Mouse (Mus musculus) limb, embryonic 15.5 days (tissue): Measurements from ENCODE around the gene Bcl9l. TPM values are rescaled to one million over a fixed set of nuclear protein-coding genes. Genes with fewer than 3 reads are reported as not detected.

Source experiments
- ATAC-seq: fragments of 200-750 bp; cut with Nextera tagmentation; 2 replicates; pipeline ENCODE4 v1.8.0; 2017; ENCODE audit warnings: low read depth, moderate TSS enrichment; ENCODE audit not compliant: insufficient number of reproducible peaks, low FRiP score, low TSS enrichment
- H3K27ac ChIP-seq: fragments of 300-500 bp; sonication (generic); 2 replicates; pipeline ENCODE4 v1.5.1; 2015; ENCODE audit warnings: moderate library complexity, mild to moderate bottlenecking, inconsistent platforms
- H3K27me3 ChIP-seq: fragments of 300-500 bp; sonication (generic); 2 replicates; pipeline ENCODE4 v1.6.1; 2015; ENCODE audit warnings: inconsistent platforms
- H3K36me3 ChIP-seq: fragments of 300-500 bp; sonication (generic); 2 replicates; pipeline ENCODE4 v1.6.1; 2015; ENCODE audit warnings: inconsistent platforms
- H3K4me1 ChIP-seq: fragments of 300-500 bp; sonication (generic); 2 replicates; pipeline ENCODE4 v1.6.1; 2015; ENCODE audit warnings: inconsistent platforms
- H3K4me2 ChIP-seq: fragments of 300-500 bp; sonication (generic); 2 replicates; pipeline ENCODE4 v1.6.1; 2015; ENCODE audit warnings: mild to moderate bottlenecking, inconsistent platforms
- H3K4me3 ChIP-seq: fragments of 300-500 bp; sonication (generic); 2 replicates; pipeline ENCODE4 v1.5.1; 2015; ENCODE audit warnings: mild to moderate bottlenecking, inconsistent platforms
- H3K9ac ChIP-seq: fragments of 300-500 bp; sonication (generic); 2 replicates; pipeline ENCODE4 v1.6.1; 2015; ENCODE audit warnings: inconsistent platforms
- H3K9me3 ChIP-seq: fragments of 300-500 bp; sonication (generic); 2 replicates; pipeline ENCODE4 v1.6.1; 2016; ENCODE audit warnings: inconsistent platforms
- WGBS: fragments of 180-500 bp; shearing (Covaris S2); methylation state at CpG from one replicate; pipeline ENCODE4 v1.1.7; 2015; 5-methylcytosine and 5-hydroxymethylcytosine counted together
- polyA plus RNA-seq: library from polyadenylated mRNA; unstranded; fragments of >200 nt; fragmentation: Nextera tagmentation; extraction: Ambion mirVana; gene quantifications from 2 replicates; pipeline ENCODE4 v1.2.1, GENCODE M21; 2015

Bcl9l gene
- polyA plus RNA-seq, 1 experiment from 2014 or later = 18.5 TPM

DNA sequence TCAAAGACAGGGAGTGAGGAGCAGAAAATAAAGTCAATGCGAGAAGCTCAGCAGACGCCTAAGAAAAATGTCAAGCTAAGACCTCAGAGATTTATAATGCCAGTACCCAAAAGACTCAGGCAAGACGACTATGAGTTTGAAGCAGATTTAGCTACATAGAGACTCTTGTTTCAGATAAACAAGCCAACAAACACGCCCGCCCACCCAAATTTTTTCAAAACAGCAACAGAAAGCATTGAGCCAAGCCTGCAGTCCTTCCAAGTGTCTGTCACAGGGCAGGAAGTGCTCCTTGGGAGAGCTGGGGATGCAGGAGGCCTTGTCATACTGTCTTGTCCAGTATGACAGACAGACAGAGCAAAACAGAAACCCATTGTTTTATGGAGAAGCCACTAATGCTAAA lies 41.1 kb downstream of the Bcl9l start:
- WGBS = 64% methylated on average over 5 of the region's 5 CpGs
- no peaks in the 10 kb centered on the region for H3K4me1 ChIP-seq
- no peak overlapping the region for H3K4me3 ChIP-seq
- no peak overlapping the region for H3K4me2 ChIP-seq
- no peaks in the 10 kb centered on the region for H3K9me3 ChIP-seq
- H3K27me3 ChIP-seq = no peaks in the 10 kb centered on the region
- no peak overlapping the region for H3K27ac ChIP-seq
- no peak overlapping the region for H3K9ac ChIP-seq
- no peak for ATAC-seq
- H3K36me3 ChIP-seq = no peaks in the 10 kb centered on the region

DNA sequence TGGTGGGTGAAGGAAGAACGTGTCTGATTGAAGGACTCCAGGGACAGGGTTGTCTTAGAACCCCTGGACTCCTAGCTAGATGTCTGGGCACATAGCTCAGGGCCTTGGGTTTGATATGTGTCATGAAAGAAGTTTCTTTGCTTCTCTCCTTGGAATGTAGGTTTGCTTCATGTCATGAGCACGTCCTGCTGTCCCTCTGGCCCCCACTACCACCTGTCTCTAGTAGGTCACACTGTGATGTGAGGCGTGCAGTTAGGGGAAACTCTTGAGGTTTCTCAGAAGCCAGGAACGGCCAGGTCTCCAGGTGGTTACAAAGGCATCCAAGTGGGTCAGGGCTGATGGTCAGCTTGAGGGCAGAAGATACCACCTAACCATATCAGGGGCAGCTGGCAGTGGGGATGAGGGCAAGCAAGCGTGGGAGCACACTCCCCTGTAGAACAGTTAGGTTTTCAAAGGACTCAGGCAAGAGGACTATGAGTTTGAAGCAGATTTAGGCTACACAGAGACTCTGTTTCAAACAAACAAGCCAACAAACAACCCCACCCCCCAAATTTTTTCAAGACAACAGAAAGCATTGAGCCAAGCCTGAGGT lies 41.7 kb downstream of the Bcl9l start:
- no peak for ATAC-seq
- no peaks in the 10 kb centered on the region for H3K4me1 ChIP-seq
- no peak overlapping the region for H3K4me2 ChIP-seq
- no peaks in the 10 kb centered on the region for H3K36me3 ChIP-seq
- no peak overlapping the region for H3K9ac ChIP-seq
- no peak overlapping the region for H3K4me3 ChIP-seq
- 70% methylated on average over 5 of the region's 5 CpGs for WGBS
- no peaks in the 10 kb centered on the region for H3K9me3 ChIP-seq
- no peaks in the 10 kb centered on the region for H3K27me3 ChIP-seq
- H3K27ac ChIP-seq = no peak overlapping the region

GRCm38 (mm10) chr9:44525001-44525400 lies 42.4 kb downstream of the Bcl9l start:
- Histone ChIP-seq H3K4me2 (no peak overlapping the region), H3K9ac (no peak overlapping the region), H3K4me3 (no peak overlapping the region), H3K27ac (no peak overlapping the region), H3K9me3 (no peaks in the 10 kb centered on the region), H3K4me1 (no peaks in the 10 kb centered on the region), H3K36me3 (no peaks in the 10 kb centered on the region), H3K27me3 (no peaks in the 10 kb centered on the region)
- 78% methylated on average over 3 of the region's 3 CpGs for WGBS
- no peak for ATAC-seq

DNA sequence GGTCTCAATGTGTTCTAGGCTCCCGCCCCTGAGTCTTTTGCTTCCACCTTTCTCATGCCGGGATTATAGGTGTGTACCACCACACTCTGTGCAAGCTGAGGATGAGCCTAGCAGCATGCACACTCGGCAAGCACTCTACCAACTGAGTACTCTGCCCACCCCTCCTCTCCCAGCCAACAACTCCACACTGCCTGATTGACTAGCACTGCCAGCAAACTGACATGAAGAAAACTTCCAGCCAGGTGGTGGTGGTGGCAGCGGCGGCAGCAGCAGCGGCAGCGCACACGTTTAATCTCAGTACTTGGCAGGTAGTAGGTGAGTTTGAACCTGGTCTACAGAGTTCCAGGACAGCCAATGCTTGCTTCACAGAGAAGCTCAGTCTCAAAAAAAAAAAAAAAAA lies 43.0 kb downstream of the Bcl9l start:
- H3K4me3 ChIP-seq = no peak overlapping the region
- H3K9ac ChIP-seq = no peak overlapping the region
- ATAC-seq = no peak

DNA sequence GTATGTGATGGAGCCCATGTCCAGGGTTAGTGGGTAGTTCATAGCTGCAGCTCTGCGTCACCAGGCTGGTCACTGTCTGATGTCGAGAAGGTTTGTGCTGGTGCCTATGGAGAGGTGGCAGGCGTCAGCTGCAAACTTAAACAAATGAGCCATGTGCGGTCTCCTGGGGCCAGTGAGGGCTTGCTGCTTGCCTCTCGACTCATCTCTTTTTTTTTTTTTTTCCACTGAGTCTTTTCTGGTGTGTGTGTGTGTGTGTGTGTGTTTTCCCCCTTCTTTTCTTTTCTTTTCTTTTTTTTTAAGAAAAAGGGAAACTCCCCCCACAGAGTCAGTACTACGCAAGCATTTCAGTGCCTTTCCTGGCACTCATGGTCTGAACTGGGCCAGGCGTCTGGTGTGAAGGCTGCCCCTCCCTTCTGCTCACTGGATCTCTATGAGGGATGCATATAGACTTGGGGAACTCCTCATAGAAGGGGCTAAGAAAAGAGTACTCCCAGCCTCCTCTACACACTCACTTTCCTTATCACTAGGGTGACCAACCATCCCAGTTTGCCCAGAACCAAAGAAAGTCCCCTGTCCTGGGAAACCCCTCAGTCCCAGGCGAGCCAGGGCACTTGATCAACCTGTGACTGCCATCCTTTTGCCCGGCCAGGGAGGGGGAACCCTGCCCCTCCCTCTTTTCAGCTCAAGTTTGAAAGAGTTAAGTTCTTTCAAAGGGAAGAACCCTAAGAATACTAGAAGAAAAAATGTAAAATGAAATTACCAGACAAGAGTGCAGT lies 43.9 kb downstream of the Bcl9l start:
- Histone ChIP-seq H3K27me3 (no peaks in the 10 kb centered on the region), H3K4me3 (no peak overlapping the region), H3K4me1 (no peaks in the 10 kb centered on the region), H3K9ac (no peak overlapping the region), H3K36me3 (no peaks in the 10 kb centered on the region), H3K27ac (no peak overlapping the region), H3K9me3 (no peaks in the 10 kb centered on the region), H3K4me2 (no peak overlapping the region)
- 54% methylated on average over 9 of the region's 9 CpGs for WGBS
- no peak for ATAC-seq

More for the DNA sequence above, 43.0 kb downstream of the Bcl9l start:
- Histone ChIP-seq H3K4me2 (no peak overlapping the region), H3K4me1 (no peaks in the 10 kb centered on the region), H3K36me3 (no peaks in the 10 kb centered on the region), H3K27me3 (no peaks in the 10 kb centered on the region), H3K9me3 (no peaks in the 10 kb centered on the region), H3K27ac (no peak overlapping the region)
- 89% methylated on average over 8 of the region's 8 CpGs for WGBS

GRCm38 (mm10) chr9:44528340-44528739 lies 45.7 kb downstream of the Bcl9l start:
- Histone ChIP-seq H3K9me3 (no peaks in the 10 kb centered on the region), H3K27me3 (no peaks in the 10 kb centered on the region), H3K4me3 (no peak overlapping the region), H3K9ac (no peak overlapping the region), H3K27ac (no peak overlapping the region), H3K4me2 (no peak overlapping the region), H3K4me1 (no peaks in the 10 kb centered on the region), H3K36me3 (no peaks in the 10 kb centered on the region)
- 72% methylated on average over 8 of the region's 8 CpGs for WGBS
- ATAC-seq = no peak

- H3K27me3 ChIP-seq = no peaks in the 10 kb centered on the region
- no peak overlapping the region for H3K27ac ChIP-seq
- ATAC-seq = no peak
- no peaks in the 10 kb centered on the region for H3K4me1 ChIP-seq
- H3K9me3 ChIP-seq = no peaks in the 10 kb centered on the region
- H3K9ac ChIP-seq = no peak overlapping the region
- WGBS = 75% methylated on average over 6 of the region's 6 CpGs
- H3K36me3 ChIP-seq = no peaks in the 10 kb centered on the region
- no peak overlapping the region for H3K4me3 ChIP-seq
- H3K4me2 ChIP-seq = no peak overlapping the region
Measured at GRCm38 (mm10) chr9:44532991-44533580, 50.5 kb downstream of the Bcl9l start.

- Histone ChIP-seq H3K4me3 (no peak overlapping the region), H3K4me1 (no peaks in the 10 kb centered on the region), H3K27ac (no peak overlapping the region), H3K9ac (no peak overlapping the region), H3K36me3 (no peaks in the 10 kb centered on the region), H3K9me3 (no peaks in the 10 kb centered on the region), H3K4me2 (no peak overlapping the region), H3K27me3 (no peaks in the 10 kb centered on the region)
- ATAC-seq = no peak
- 64% methylated on average over 19 of the region's 19 CpGs for WGBS
Measured at GRCm38 (mm10) chr9:44537625-44538301, 55.1 kb downstream of the Bcl9l start.

DNA sequence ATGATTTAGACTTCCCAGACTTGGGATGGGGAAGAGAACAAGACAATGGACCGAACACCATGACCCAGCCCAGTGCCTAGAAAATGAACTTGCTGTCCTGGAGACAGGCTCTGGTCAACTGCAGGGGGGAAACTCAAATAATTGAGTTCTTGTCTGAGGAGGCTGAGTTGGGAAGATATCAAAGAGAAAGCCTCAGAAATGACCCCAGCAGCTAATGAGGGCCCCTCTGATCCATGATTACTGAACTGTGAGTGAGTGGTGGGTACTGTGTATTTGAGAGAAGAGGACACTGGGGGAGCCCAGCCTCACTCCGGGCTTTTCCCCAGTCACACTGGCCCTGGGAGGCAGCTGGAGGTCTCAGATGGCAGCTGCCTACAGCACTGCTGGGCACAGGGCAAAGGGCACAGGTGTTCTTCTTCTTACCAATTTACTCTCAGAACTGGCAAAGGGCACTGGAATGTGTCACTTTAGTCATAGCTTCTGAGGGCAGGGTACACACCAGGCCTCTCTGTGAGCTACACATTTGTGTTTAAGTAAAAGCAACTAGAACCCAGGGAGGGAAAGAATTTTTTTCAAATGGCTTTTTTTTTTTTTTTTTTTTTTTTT lies 57.3 kb downstream of the Bcl9l start:
- Histone ChIP-seq H3K36me3 (no peaks in the 10 kb centered on the region), H3K9me3 (no peaks in the 10 kb centered on the region), H3K9ac (no peak overlapping the region), H3K27ac (no peak overlapping the region), H3K4me1 (no peaks in the 10 kb centered on the region), H3K4me3 (no peak overlapping the region), H3K27me3 (no peaks in the 10 kb centered on the region), H3K4me2 (no peak overlapping the region)
- 41% methylated on average over 2 of the region's 2 CpGs for WGBS
- no peak for ATAC-seq

- Histone ChIP-seq H3K27ac (no peak overlapping the region), H3K4me1 (no peaks in the 10 kb centered on the region), H3K27me3 (no peaks in the 10 kb centered on the region), H3K9ac (no peak overlapping the region), H3K36me3 (no peaks in the 10 kb centered on the region), H3K9me3 (no peaks in the 10 kb centered on the region), H3K4me2 (no peak overlapping the region), H3K4me3 (no peak overlapping the region)
- ATAC-seq = no peak
- 78% methylated on average over 3 of the region's 3 CpGs for WGBS
Measured at GRCm38 (mm10) chr9:44540676-44541075, 58.1 kb downstream of the Bcl9l start.

DNA sequence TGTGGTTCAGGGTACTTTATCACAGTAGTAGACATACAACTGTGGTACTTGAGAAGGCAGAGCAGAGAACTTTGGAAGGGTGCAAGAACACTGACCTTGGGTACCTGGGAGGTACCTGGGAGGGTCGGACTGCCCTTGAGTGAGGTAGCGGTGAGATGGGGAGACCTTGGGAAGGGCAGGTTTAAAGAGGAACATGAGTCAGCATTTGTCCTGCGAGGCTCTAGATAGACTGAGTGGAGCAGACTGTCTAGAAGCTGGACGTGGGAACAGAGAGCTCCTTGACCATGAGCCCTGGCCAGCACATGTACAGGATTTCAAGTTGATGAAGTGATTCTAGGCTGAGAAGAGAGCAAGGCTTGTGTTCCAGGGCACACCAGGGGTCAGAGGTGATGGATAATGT lies 59.7 kb downstream of the Bcl9l start:
- H3K4me2 ChIP-seq = no peak overlapping the region
- WGBS = 88% methylated on average over 4 of the region's 4 CpGs
- H3K27me3 ChIP-seq = no peaks in the 10 kb centered on the region
- no peak overlapping the region for H3K27ac ChIP-seq
- no peaks in the 10 kb centered on the region for H3K9me3 ChIP-seq
- no peak overlapping the region for H3K4me3 ChIP-seq
- ATAC-seq = no peak
- no peaks in the 10 kb centered on the region for H3K4me1 ChIP-seq
- H3K36me3 ChIP-seq = no peaks in the 10 kb centered on the region
- H3K9ac ChIP-seq = no peak overlapping the region

GRCm38 (mm10) chr9:44544986-44545385 lies 62.4 kb downstream of the Bcl9l start:
- H3K4me1 ChIP-seq = no peaks in the 10 kb centered on the region
- no peak overlapping the region for H3K4me2 ChIP-seq
- H3K27me3 ChIP-seq = no peaks in the 10 kb centered on the region
- 79% methylated on average over 3 of the region's 3 CpGs for WGBS
- H3K4me3 ChIP-seq = no peak overlapping the region
- H3K36me3 ChIP-seq = no peaks in the 10 kb centered on the region
- no peaks in the 10 kb centered on the region for H3K9me3 ChIP-seq
- H3K9ac ChIP-seq = no peak overlapping the region
- ATAC-seq = no peak
- no peak overlapping the region for H3K27ac ChIP-seq
